Mouse (Mus musculus): Measurements from ENCODE around the gene Amotl1.

Amotl1 gene

GRCm38 (mm10) chr9:14641310-14642067 is 3.4 kb downstream of the Amotl1 start:
- DNase-seq (ENCODE audit: low spot score), result peak; percentile 60

- DNase-seq (ENCODE audit: low spot score), result no peak
These were observed 8.6 kb downstream of the Amotl1 start for GRCm38 (mm10) chr9:14636244-14636643.

- no peak for DNase-seq (ENCODE audit: low spot score)
These were observed 9.3 kb downstream of the Amotl1 start for GRCm38 (mm10) chr9:14635551-14635950.

- DNase-seq (ENCODE audit: low spot score), result peak; percentile 47
These were observed 10.7 kb downstream of the Amotl1 start for GRCm38 (mm10) chr9:14634155-14634554.

GRCm38 (mm10) chr9:14632365-14633163 is 12.3 kb downstream of the Amotl1 start:
- DNase-seq (ENCODE audit: low spot score), result no peak

GRCm38 (mm10) chr9:14631729-14632128 is 13.1 kb downstream of the Amotl1 start:
- no peak for DNase-seq (ENCODE audit: low spot score)

GRCm38 (mm10) chr9:14627525-14627924 is 17.3 kb downstream of the Amotl1 start:
- DNase-seq (ENCODE audit: low spot score), result no peak

- no peak for DNase-seq (ENCODE audit: low spot score)
These were observed 18.9 kb downstream of the Amotl1 start for GRCm38 (mm10) chr9:14625961-14626360.

- no peak for DNase-seq (ENCODE audit: low spot score)
These were observed 19.8 kb downstream of the Amotl1 start for GRCm38 (mm10) chr9:14625024-14625423.

- no peak for DNase-seq (ENCODE audit: low spot score)
These were observed 20.9 kb downstream of the Amotl1 start for GRCm38 (mm10) chr9:14623928-14624327.

GRCm38 (mm10) chr9:14623250-14623649 is 21.6 kb downstream of the Amotl1 start:
- DNase-seq (ENCODE audit: low spot score), result no peak

GRCm38 (mm10) chr9:14622848-14623247 is 22.0 kb downstream of the Amotl1 start:
- DNase-seq (ENCODE audit: low spot score), result no peak

- no peak for DNase-seq (ENCODE audit: low spot score)
These were observed 24.7 kb downstream of the Amotl1 start for GRCm38 (mm10) chr9:14620107-14620506.

GRCm38 (mm10) chr9:14614931-14615880 is 29.6 kb downstream of the Amotl1 start:
- peak; percentile 85 for DNase-seq (ENCODE audit: low spot score)

GRCm38 (mm10) chr9:14614205-14614930 is 30.5 kb downstream of the Amotl1 start:
- DNase-seq (ENCODE audit: low spot score), result peak; percentile 66

- DNase-seq (ENCODE audit: low spot score), result peak; percentile 59
These were observed 31.3 kb downstream of the Amotl1 start for GRCm38 (mm10) chr9:14613308-14614204.

- no peak for DNase-seq (ENCODE audit: low spot score)
These were observed 32.3 kb downstream of the Amotl1 start for GRCm38 (mm10) chr9:14612588-14612987.

GRCm38 (mm10) chr9:14608521-14608920 is 36.3 kb downstream of the Amotl1 start:
- no peak for DNase-seq (ENCODE audit: low spot score)

- DNase-seq (ENCODE audit: low spot score), result no peak
These were observed 37.4 kb downstream of the Amotl1 start for GRCm38 (mm10) chr9:14607464-14607863.

- DNase-seq (ENCODE audit: low spot score), result no peak
These were observed 38.9 kb downstream of the Amotl1 start for GRCm38 (mm10) chr9:14605992-14606391.

Data from embryo, embryonic 10.5 days (tissue).